Mouse (Mus musculus) lung, adult 18-20 months (tissue): Measurements from ENCODE around the gene Commd7.
"Not testable (repeated sequence)": the region's sequence is repeated elsewhere in the genome, so short reads cannot be mapped to it uniquely, and the experiment has no call there.

Experiments used
- DNase-seq, 2 experiments: peaks; one replicate each; pipeline ENCODE4 v3.0.0; 2022; ENCODE audit warnings: mixed read lengths in 2 of 2

Gene Commd7

GRCm38 (mm10) chr2:153631976-153632870 lies at the start of gene Commd7:
Commd7 (minus strand) TSS chr2:153632781.
- DNase-seq, result peak; percentile 85 to 88

GRCm38 (mm10) chr2:153679959-153680358 lies 47.4 kb upstream of the Commd7 start:
- no peak for DNase-seq

- DNase-seq, result no peak
Measured at GRCm38 (mm10) chr2:153677550-153677949, 45.0 kb upstream of the Commd7 start.

GRCm38 (mm10) chr2:153676944-153677343 lies 44.4 kb upstream of the Commd7 start:
- no peak for DNase-seq

DNA sequence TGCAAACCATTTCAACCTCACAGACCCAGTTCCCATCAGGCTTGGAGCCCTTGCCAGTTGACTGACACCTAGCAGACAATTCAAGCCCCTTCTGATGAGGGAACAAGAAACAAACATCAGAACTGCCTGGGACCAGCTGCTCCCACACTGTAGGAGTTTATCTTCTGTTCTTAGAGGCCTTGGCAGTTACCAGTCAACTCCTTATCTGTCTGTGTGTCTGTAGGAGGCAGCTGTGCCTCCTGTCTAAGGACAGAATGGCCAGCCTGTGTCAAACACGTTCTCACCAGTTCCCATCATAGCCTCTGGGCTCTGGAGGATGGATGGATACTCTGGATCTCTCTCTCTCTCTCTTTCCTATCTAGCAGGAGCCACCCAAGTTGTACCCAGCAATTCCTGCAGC lies 42.8 kb upstream of the Commd7 start:
- DNase-seq, result not testable (repeated sequence)

GRCm38 (mm10) chr2:153672619-153673018 lies 40.0 kb upstream of the Commd7 start:
- no peak for DNase-seq

DNA sequence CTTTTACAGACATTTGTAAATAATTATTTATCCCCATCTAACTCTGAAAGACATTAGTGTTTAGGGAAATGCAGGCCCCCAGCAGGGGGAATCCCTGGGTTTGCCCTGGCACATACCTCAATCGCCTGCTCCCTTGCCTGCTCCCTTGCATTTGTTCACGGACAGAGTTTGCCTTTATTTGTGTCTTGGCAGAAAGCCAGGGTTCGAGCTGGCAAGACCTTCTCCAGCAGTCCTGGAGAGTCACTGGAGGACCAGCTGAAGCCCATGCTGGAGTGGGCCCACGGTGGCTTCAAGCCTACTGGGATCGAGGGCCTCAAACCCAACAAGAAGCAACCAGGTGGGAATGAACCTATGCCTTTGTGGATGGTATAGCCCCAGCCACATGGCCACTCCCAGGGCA lies 37.5 kb upstream of the Commd7 start:
- no peak for DNase-seq

GRCm38 (mm10) chr2:153668754-153669376 lies 36.3 kb upstream of the Commd7 start:
- peak in 1 of 2 experiments; percentile 1 for DNase-seq

GRCm38 (mm10) chr2:153665401-153665800 lies 32.8 kb upstream of the Commd7 start:
- DNase-seq, result no peak

DNA sequence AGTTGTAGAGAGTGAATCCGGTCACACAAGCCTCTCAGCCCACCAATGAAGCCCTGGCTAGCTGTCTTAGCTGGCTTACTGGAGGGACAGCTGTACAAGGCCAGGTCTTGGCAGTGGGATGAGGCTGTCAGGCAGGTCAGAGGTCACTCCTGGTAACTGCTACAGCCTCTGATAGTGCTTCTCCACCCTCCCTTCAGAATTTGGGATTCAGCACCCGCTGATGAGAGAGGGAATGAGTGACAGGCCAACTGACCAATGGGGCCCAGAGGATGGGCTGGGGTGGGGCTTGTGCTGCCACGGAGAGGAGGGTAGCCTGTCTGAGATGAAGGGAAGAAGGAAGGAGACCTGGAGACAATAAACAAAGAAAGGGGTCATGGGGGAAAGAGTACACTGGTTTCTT lies 28.0 kb upstream of the Commd7 start:
- DNase-seq, result no peak

- not testable (repeated sequence) for DNase-seq
Measured at GRCm38 (mm10) chr2:153657659-153658058, 25.1 kb upstream of the Commd7 start.

DNA sequence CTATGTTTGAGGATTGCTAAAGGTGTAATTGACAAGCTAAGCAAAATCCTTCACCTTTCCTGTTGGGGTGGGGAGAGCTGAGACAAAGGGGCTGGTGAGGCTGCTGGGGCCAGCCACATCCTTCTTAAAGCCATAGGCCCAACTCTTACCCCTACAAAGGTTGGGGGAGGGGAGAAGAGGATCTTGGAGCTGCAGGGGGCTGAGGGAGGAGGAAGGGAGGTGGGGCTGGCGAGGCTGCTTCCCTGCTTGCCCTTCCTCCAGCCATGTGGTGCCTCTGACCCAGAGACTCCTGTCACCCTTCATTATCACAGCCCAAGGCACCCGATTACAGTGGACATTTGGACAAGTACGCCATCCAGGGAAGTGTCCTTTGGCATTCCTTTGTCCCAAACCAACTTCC lies 19.1 kb upstream of the Commd7 start:
- no peak for DNase-seq

- peak; percentile 32 to 50 for DNase-seq
Measured at GRCm38 (mm10) chr2:153650014-153650687, 17.6 kb upstream of the Commd7 start.

GRCm38 (mm10) chr2:153649298-153650013 lies 16.9 kb upstream of the Commd7 start, which contains the start of gene Dnmt3b:
Dnmt3b (plus strand) TSS chr2:153649450.
- peak; percentile 46 to 61 for DNase-seq

GRCm38 (mm10) chr2:153648773-153649297 lies 16.3 kb upstream of the Commd7 start:
- no peak for DNase-seq

GRCm38 (mm10) chr2:153642999-153643398 lies 10.4 kb upstream of the Commd7 start:
- DNase-seq, result no peak

DNA sequence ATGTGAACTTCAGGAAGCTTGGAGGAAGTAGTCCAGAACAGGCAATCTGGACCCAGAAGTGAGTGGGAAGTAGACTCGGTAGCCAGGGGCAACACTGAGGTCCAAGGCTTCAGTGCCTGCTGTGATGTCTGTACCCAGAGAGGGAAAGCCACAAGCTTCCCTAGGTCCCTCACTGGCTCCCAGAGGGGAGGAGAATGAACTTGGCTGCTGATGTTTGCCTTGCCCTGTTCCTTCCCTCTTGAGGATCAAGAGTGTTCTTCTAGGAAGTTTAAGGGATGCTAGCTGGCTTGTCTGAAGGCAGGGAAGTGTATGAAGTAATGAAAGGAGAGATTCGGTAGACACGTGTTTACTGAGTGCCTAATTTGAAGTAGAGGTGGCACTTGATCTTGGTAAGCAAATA lies 9.9 kb upstream of the Commd7 start:
- no peak for DNase-seq

DNA sequence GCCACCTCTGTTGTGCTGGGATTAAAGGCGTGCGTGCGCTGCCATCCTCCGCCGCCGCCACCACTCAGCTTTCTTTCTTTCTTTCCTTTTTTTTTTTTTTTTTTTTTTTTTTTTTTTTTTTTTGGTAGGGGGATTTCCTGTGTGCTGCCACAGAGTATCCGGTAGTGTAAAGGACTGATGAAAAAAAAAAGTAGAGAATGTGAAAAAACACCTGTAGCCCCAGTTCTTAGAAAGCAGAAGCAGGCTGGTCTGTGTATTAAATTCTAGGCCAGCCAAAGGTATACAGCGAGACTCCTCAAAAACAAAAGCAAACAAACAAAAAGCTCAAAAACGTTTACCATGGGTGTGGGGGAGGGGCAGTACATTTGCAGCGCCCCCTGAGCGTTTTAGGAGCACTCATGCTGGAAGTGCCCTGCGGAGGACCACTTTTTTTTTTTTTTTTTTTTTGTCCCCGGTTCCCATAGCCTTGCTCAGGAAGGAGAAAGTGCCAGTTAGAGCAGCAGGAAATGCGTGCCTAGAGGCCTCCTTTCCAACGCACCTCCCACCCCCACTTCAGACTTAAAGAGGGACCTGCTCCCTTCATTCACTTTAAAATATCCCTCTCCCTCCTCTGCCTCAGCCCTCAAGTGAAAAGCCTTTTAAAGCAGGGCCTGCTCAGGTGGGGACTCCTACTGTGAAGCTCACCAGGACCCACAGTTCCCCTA lies 6.5 kb upstream of the Commd7 start:
- DNase-seq, result no peak

DNA sequence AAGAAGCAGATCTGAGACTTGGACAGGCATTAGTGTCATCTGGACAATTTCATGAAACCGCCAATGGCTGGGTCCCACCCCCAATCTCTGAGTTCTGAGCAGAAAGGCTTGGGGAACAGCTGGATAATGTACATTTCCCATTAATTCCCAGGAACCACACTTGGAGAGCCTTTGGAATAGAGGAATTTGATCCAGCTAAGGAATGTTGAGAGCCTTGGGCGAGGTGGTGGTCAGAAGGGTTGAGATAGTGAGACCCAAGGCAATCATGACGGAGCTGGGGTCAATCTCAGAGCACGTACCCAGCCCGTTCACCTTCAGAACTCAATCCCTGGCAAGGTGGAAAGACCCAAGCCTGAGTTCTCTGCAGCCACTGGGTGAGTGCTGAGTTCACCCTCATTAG lies 678 bp upstream of the Commd7 start:
- DNase-seq, result no peak

- DNase-seq, result no peak
Measured at GRCm38 (mm10) chr2:153632871-153633226, 268 bp upstream of the Commd7 start.

- no peak for DNase-seq
Measured at GRCm38 (mm10) chr2:153630950-153631349, 1.6 kb downstream of the Commd7 start.

DNA sequence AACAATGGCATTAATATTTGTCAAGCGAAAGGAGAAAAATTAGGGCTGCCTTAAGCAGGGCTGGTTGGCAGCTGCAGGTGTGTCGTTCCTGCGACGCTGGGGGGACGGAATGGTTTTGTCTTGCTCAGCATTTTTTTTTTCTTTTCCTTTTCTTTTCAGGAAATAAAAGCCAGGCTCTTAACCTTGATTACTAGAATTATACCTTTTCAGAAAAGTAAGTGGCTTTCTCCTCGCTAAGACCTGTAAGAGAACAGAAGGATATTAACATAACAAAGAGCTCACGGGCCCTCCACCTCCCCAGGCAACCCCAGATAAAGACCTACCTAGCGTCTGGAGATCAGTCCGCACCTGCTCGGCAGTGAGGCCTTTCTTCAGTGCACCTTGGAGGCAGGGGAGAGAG lies 10.1 kb downstream of the Commd7 start:
- no peak for DNase-seq
